Mouse (Mus musculus) testis, adult 10 weeks (tissue): ENCODE results near the gene Scimp. TPM values are rescaled to one million over a fixed set of nuclear protein-coding genes. Genes with fewer than 3 reads are reported as not detected.

Experiments used
- polyA plus RNA-seq: library from polyadenylated mRNA; stranded (reverse); fragments of 350-450 nt; fragmentation: Illumina TruSeq; extraction: RNeasy Lipid Tissue Mini Kit (QIAGEN cat#74804); gene quantifications from one replicate; pipeline ENCODE4 v1.2.3, GENCODE M21; 2014; ENCODE audit warnings: low read depth, low replicate concordance

The Scimp gene
- not detected for polyA plus RNA-seq

GRCm38 (mm10) chr11:70812365-70812764 is at the start of gene Scimp:
TSS of gene Scimp (minus strand) at chr11:70812586.

DNA sequence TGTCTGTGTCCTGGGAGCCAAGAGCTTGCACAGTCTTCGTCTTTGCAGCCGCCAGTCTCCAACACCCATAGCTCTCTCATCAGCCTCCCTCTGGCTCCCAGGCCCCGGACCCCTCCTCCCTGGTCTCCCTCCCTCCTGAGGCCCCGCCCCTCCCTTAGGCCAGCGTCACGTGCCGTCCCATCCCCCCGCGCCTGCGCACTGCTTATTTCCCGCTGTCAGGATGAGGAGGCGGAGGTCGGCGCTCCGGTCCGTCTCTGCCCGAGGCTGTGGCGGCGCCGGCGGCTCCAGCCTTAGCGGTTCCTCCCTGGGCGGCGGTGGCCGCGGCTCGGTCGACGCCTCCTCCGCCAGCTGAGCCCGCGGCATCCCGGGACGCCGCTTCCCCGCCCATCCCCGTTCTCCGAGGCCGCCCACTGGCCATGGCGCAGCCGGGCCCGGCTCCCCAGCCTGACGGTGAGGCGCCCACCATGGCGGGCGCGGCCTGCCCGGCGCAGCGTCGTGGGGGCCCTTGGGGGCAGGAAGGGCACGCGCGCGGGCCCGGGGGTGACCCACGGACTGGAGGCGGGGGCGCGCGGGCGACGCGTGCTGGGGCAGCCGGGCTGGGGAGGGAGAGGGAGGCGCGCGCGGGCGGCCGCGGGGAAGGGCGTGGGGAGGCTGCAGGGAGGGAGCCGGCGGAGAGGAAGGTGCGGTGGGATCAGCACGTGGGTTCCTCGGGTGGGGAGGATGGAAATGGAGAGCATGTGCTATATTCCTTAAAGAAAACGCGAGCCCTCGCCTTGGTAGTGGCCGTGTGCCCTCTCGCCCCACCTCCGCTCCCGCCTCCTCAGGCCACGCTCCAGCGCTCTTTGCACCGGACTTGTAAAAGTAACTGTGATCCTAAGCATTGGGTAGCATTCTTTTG is 32.4 kb upstream of the Scimp start, which contains the start of gene Rabep1:
Gene Rabep1 (plus strand): TSS at position 220 of the 898 bp plus-strand sequence.

GRCm38 (mm10) chr11:70763936-70764808 is 48.2 kb downstream of the Scimp start, which contains the start of gene Zfp3:
TSS of gene Zfp3 (plus strand) at chr11:70764209.

Other genes starting within 250 kb of the Scimp start
- 1.7 TPM for gene Mink1, start 249.7 kb downstream of the Scimp start, polyA plus RNA-seq
- 5.3 TPM for gene 4930544D05Rik, start 196.7 kb downstream of the Scimp start, polyA plus RNA-seq
- gene Chrne, start 193.4 kb downstream of the Scimp start, polyA plus RNA-seq = 5.3 TPM
- not detected for gene Gp1ba, start 173.5 kb downstream of the Scimp start, polyA plus RNA-seq
- 35.2 TPM for gene Rnf167, start 165.4 kb downstream of the Scimp start, polyA plus RNA-seq
- gene Slc25a11, start 165.1 kb downstream of the Scimp start, polyA plus RNA-seq = 6.2 TPM
- gene Pfn1, start 157.9 kb downstream of the Scimp start, polyA plus RNA-seq = 33.1 TPM
- 12.7 TPM for gene Eno3, start 155.4 kb downstream of the Scimp start, polyA plus RNA-seq
- 22.5 TPM for gene Spag7, start 143.2 kb downstream of the Scimp start, polyA plus RNA-seq
- 0.31 TPM for gene Camta2, start 124.5 kb downstream of the Scimp start, polyA plus RNA-seq
- gene Inca1, start 112.4 kb downstream of the Scimp start, polyA plus RNA-seq = 10.2 TPM
- 1.5 TPM for gene Kif1c, start 112.0 kb downstream of the Scimp start, polyA plus RNA-seq
- gene Zfp3, start 48.4 kb downstream of the Scimp start, polyA plus RNA-seq = 2.9 TPM
- 44.8 TPM for gene Rabep1, start 32.2 kb upstream of the Scimp start, polyA plus RNA-seq
- 425 TPM for gene Nup88, start 157.4 kb upstream of the Scimp start, polyA plus RNA-seq
- 38.6 TPM for gene Rpain, start 157.6 kb upstream of the Scimp start, polyA plus RNA-seq
- gene C1qbp, start 170.4 kb upstream of the Scimp start, polyA plus RNA-seq = 47.8 TPM
- 11.2 TPM for gene Dhx33, start 191.9 kb upstream of the Scimp start, polyA plus RNA-seq
- gene Mis12, start 207.0 kb upstream of the Scimp start, polyA plus RNA-seq = 21.3 TPM
- gene Derl2, start 207.3 kb upstream of the Scimp start, polyA plus RNA-seq = 78.7 TPM
- gene 6330403K07Rik, start 220.9 kb upstream of the Scimp start, polyA plus RNA-seq = not detected